Mouse (Mus musculus) gastrocnemius, postnatal 25 days (tissue): ENCODE measurements at regions not wholly inside any gene's neighbourhood (a gene's known extent, or its start where the extent isn't known, plus 50 kb on each side); places are given as distances from the start of the nearest gene placed in this dataset.

Source experiments
- DNase-seq: peaks from one replicate; pipeline ENCODE4 v3.0.0; 2022

DNA sequence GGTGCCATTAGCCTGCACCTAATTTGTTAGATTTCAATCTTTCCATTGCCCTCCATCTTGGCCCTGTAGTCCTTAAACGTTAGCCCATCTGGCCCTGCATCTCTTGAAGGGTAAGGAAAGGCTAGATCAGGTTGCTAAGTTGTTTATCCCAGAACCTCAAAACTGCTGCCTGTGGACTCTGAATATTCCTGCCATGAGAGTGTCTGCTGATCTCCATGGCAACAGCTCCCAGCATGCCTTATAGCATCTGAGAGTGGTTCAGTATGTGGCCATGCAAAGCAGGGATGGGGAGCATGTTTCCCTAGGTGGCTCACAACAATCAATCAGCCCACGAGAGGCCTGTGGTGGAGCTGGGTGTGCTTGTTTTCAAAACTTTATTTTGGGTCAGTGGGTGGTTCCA, 346.3 kb downstream of the Rps24 start:
- no peak for DNase-seq

DNA sequence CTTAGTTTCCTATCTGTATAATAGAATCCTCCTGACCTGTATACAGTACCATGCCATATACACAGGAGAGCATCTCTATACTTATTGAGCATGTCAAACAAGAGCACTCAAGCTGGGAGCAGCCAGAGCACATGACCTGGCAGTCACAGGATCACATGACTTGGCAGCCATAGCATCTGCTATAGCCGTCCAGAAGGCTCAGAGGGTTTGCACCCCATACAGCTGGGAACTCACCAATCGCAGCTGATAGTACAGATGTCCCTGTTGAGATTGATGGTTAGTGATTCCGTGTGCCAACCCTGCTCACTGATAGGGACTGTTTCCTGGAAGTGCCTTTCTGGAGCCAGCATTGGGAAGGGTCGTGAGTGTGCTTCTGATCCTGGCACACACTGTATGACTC, 351.3 kb downstream of the Rps24 start:
- no peak for DNase-seq

DNA sequence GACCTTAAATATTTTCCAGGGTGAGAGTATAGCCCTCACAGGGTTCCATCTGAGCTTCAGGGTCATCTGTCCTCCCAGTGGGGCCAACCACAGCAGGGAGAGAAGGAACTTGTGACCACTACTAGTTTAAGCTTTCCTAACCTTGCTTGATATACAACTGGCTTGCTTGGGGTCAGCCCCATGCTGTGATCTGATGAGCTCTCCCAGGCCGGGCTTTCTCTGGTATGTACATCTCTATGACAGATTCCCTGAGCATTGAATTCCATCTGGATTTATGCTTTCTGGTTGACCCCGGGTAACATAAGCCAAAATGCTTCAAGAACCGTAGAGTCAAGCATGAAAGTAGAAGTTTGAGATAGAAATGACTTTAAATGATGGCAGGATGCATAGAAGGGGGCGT, 352.1 kb downstream of the Rps24 start:
- DNase-seq: no peak

DNA sequence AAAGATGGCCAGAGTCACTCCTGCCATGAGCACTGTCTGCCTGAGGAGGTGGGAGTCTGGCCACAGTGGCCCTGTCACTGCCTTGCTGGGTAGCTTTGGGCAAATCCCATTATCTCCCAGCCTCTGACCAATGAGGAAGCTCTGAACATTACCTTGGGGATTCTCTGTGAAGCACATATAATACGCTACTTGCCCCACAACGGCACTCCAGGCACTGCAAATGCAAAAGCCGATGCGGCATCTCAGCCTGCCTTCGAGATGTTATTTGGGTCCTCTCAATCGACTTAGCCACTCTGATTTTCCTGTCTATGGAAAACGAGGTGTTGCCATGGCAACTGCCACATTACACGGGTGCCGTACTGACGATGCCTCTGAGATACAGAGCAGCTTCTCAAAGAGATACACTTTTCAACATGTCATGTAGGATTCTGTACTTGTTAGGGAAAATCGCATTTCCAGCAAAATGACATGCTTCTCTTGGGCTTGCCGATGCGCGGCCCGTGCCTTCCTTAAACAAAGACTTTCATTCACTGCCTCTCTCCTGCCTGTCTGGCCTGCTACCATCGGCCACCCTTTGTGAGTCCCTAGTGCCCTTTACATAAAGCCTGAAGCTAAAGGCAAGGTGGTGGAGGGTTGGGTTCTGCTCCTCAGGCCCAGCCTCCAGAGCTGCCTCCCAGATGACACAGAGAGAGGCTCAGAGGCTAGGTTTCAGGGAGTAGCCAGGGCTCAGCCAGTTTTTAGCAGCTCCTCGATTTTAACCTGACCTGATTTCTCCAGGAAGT, 355.0 kb downstream of the Rps24 start:
- DNase-seq: no peak

DNA sequence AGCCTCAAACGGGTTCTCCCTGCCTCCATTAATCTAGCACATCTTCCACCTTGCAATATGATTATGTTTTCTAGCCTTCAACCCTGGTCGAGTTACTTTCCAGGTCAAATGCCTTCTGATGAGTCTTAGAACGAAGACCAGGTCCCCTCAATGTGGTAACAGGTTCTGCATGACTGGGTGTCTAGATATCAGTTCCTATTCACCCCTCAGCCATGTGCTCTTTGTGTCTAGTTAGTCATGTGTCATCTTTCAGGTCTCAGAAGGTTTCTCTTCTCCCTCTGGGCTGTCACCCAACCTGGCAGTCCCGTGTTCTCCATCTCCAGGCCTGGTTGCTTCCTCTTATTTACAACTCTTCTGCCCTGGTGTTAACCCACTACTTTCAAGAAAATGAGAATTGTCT, 356.7 kb downstream of the Rps24 start:
- no peak for DNase-seq

DNA sequence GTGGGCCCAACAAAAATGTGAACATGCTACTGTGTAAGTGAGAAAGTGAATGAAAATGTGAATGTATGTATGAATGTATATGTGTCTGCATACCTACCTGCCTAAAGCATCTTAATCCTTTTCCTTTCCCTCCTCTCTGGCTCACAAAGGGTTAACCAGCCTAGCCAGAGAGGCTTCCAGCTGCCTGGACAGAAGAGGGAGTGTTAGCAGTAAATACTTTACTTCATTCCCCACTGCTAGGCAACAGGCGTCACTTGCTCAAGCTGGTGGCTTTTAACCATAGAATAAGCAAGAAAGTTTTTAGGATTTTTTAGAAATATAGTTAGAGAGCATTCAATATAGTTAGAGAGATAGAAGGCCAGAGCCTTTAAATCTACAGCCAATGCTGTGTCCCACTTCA, 363.6 kb downstream of the Rps24 start:
- no peak for DNase-seq

DNA sequence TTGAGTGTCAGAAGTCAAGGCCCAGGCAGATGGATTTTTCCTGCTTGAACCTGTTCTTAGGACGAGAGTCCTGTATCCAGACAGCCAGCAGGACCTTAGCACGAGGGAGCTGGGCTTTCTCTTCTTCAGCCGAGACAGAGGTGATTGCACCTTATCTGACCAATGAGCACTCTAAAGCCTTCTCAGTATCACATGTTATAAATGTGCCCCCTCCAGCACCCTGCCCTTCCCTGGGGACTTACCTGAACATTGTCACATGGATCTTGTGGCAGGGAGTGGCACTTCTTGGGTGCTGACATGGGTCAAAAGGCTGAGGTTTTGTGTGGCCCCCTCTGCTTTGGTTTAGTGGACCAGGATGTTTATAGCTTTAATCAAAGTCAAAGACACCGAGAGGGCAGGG, 367.5 kb downstream of the Rps24 start:
- DNase-seq: no peak

DNA sequence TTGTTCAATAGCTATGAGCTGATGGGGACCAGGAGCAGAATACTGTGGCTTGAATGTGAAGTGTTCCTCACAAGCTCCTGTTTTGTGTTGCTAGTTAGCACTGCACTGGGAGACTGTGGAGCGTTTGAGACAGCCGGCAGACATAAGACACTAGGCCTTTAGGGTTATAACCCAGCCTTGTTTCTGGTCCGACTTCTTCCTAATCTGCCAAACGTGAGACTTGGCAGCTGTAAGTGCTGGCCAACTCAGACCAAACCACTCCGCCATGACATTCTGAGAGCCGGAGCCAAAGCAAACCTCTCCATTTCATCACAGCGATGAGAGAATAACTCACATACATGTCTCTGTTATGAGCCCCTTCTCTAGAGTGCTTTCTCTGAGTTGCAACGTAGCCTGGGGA, 375.2 kb downstream of the Rps24 start:
- no peak for DNase-seq

DNA sequence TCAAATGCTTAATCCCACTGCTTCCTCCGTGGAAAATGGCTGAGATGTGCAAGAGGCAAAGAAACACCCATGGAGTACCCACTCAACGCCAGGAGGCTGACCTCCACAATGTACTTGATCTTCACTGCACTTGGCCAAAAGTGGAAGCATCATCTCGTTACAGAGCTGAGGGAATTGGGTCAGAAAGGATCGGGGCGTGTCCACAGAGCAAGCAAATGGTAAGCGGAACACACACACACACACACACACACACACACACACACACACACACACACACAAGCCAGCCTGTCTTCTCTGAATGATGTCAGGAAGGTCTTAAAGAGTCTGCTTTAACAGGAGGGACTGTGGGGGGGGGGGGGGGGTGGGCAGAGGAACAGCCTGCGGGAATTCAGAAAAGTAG, 375.7 kb downstream of the Rps24 start:
- DNase-seq: no peak

DNA sequence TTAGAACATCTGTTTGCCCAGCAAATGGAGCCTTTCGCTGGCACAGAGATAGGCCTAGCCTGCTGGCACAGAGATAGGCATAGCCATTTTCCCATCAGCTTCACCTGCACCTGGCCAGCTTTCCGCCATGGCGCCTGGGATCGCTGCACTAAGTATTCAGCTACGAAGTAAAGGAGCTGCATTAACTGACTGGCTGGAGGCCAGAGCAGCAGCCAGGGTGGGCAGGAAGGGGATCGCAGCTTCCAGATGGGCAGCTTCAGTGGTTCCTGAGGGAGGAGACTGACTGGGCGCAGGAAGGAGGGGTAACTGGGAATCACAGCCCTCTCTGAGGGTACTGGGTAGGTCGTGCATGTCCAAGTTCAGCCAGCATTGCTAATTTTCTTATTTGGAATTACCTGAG, 376.2 kb downstream of the Rps24 start:
- no peak for DNase-seq

DNA sequence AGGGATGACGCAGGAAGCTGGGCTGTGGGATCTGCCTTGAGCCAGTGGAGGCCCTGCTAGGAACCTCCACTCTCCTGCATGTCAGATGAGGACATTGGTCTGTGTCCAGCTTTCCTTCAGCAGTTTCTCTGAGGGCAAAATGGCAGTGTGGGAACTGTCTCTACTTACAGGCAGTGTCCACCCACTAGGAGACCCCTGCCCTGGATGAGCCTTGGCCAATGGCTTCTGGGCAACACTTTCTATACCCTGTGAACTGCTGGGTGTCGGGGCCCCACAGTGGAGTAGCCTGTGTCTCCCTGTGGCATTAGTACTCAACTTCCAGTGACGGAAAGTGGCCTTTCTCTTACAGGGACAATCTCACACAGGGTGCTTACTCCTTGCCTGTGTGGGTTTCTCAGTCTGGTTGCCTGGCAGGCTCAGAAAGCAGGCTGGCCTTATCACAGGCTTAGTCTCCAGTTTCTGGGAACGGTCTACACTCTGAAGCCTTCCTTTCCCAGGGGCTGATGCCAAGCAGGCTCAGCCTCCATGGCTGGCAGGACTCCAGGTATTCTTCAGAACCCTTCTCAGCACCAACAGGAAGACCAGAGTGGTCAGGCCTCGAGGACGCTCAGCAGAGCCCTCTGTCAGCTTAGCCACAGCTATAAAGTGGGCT, 378.8 kb downstream of the Rps24 start:
- no peak for DNase-seq

DNA sequence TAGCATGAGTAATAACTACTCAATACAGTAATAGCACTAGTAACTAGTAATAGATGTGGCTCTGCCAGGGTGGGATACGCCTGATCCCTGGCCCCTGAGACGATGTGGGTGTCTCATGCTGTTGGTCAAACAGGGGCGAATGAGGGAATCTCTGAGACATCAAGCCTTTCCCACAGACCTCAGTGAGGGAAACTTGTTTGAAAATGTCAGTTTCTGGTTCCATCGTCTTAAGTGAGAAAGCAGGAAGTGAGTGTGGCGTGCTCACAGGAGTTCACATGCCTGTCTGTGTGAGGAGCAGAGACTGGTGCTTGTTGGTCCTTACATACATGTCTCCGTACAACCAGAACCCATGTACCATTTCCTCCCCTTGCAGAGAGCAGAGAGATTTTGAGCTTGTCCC, 380.9 kb downstream of the Rps24 start:
- no peak for DNase-seq

DNA sequence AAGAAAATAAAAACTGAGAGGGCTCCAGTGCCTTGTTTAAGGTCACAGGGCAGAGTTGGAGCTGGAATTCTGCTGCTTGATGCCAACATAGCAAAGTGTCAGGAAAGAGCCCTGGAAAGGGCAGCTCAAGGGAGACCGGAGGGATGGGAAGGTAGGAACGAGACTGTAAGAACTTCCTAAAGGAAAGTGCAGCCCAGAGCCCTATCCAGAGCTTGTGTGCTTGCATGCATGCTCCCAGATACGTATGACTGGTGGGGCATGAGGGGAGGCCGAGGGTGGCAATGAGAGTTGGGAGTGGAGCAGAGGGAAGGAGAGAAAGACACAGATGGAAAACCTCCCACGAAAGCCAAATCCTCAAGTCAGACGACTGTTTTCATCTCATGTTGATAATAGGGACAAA, 381.8 kb downstream of the Rps24 start:
- no peak for DNase-seq

DNA sequence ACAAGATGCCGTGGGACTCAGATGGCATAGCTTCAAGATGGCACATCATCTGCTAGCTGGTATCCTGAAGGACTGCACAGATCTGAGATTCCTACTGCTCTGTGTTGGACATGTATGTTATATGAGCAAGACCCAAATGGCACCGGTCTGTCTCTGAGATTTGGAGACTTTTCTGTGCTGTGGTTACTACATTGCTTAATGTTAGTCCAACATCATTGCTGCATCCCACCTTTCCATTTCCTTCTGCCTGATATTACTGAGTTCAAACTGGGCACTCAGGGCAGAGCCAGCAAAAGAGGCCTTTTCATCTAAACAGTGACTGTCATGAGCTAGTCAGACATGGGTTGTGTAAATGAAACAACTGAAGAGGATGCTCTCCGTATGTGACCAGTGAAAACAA, 383.3 kb downstream of the Rps24 start:
- DNase-seq: no peak

DNA sequence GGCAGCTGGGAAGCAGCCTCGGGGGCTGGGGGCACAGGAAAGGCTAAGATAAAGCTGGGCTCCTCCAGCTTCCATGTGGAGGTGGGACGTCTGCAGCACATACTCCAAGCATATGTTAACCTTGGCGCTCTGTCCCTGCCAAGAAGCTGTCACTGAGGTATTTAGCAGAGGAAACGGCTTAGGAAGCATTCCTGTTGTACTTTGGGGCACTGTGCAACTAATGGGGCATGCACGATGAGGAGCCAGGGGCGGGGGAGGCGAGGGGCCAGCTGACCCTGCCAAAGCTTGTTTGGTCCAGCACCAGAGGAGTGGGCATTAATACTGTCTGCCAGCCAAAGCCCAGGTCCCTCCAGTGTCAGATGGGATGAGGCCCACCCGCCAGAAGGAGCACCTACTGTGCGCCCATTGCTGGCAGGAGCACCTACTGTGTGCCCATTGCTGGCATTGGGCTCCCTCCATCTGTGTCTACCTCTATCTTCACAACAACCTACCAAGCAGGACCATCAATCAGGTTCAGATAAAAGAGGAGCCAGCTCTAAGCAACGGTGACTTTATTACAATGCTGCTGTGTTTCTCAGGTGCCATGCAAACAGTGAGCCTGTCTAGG, 384.6 kb downstream of the Rps24 start:
- DNase-seq: no peak

DNA sequence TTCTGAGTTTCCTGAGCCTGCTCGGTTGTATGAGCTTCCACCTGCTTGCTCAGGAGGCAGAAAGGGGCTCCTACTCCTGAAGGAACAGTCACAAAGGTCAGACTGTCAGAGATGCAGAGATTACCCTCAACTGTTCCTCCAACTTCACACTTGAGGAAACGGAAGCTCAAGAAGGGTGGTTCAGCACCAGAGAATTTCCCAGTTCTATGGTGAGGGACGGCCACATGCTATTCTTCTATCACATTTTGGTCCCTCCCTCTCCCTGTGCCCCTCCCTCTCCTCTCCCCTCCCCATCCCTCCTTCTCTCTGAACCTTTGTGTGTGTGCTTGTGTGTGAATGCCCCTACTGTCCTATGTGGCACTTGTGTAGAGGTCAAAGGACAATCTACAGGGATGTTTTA, 386.0 kb downstream of the Rps24 start:
- no peak for DNase-seq

DNA sequence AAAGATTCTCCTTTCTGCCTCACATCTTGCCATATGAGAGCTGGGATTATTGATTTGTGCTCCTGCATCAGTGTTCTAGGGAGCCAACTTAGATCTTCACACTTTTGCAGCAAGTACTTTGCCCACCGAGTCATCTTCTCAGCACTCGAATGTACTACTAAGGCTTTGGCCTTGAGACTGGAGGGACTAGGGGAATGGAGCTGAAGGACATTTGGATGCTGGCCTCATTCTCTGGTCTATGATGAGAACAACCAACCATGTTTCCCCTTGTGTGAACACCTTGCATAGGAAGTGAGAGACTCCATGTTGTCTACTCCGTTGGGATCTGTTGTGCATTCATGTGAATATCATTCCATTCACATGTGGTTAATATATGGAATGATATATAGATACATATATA, 386.5 kb downstream of the Rps24 start:
- no peak for DNase-seq

DNA sequence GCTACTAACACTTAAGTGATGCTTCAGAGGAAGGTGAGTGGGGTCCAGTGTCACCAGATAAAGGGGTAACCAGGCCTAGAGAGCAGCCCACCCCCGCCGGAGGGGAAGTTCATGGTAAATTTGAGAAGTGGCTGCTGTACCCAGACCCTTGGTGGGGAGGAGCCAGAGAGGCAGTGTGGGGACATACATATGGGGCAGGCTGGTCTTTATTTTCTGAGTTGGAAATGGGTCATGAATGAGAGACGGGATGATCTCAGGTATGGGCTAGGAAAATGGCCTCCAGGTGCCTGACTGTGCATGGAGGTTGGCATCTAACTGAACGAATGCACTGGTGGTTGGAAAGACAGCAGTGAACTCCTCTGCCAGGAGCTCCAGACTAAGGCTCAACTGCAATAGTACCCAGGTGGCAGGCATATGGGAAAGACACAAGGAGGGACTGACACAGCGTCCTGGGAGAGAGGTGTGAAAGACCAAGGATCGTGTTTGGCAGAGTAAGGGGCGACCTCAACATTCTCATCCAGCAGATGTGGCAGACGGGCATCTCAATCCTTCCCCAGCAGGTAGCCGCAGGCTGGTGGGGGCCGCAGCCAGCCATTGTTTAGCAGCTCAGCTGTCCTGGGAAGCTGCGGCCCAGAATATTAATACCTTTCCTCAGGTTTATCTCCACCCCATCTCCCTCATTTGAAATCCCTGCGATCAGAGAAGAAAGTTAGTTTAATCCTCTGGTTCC, 387.7 kb downstream of the Rps24 start:
- no peak for DNase-seq

DNA sequence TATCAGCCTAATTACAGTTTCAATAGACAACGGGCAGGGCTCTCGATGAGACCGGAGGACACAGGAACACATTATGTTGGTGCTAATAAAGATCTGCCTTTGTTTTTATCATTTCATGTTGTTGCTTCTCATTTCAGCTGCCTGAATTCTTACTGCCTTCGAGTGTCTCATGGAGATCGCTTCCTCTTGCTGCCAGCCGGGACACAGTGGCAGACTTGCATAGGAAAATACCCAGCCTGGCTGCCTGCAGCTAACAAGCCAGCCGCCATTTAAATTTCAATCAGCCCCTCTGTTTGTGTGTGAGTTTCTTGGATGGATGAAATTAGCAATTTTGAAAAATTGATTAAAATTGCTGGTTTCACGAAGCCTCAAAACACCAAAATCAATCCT, 388.2 kb downstream of the Rps24 start:
- no peak for DNase-seq

DNA sequence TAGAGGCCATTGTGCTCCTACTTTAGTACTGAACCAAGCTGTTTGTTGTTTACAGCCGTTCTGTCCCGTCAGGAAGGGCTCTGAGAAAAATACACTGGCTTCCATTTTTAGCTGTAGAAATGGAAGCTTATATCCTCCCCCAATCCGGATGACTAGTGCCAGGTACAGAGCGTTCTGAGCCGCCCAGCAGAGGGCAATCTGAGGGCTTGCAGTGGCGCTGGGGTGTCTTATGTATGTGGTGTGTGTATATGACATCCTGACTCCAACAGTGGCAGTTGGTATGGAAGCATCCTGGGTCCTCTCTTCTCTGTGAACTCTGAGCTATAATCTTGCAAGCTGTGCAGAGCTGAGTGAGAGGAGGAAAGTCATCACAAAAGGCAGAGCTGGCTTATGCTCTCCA, 389.0 kb downstream of the Rps24 start:
- no peak for DNase-seq

DNA sequence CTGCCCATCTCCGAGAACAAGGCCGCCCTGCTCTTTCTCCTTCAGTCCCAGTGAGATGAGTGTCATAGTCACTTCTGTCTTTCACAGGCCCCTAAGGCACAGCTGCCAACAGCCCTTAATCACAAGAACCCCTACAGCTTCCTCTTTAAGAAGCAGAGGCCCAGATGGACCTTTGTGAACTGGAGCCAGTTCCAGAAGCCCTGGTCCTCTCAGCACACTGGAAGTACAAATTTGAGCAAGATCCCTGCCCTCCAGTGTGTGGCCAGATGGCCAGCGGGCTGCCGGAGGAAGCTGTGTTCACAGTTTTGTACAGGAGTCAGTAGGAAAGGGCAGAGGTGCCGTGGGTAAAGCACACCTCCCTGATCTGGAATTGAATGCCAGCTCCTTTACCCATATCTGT, 389.6 kb downstream of the Rps24 start:
- DNase-seq: no peak

DNA sequence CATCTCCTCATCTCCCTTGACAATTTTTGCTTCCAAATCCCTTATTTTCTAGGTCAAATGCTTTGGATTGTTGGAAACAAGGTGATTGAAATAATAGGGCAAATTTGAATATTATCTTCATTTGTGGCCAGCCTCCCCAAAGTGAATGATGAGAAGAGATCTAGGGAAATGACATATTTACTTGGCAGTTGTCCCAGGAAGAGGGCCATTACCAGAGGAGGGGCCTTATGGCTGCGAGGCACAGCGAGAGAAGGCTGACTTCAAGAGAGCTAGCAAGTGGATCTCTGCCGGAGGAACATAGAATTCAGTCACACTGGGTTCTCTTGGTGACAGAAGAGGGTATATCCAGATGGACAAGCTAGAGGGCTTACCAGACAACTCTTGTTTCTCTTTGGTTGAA, 390.9 kb downstream of the Rps24 start:
- no peak for DNase-seq

DNA sequence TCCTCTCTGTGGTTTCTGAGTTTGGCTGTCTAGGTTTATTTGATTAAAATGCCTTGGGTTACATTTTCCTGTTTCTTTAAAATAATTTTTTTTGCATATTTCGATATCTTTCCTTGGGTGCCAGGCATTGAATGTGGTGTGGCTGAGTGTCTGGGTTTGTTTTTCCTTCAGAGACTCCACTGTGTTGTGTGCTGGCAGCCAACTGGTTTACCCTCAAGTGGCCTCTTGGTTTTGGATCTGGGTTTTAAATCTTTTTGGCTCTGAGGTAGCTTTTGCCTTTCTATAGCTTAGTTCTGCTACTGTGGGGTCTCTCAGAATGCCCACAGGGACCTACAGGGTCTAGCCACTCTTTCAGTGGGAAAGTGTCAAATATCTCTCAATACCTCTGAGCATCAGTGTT, 399.2 kb downstream of the Rps24 start:
- DNase-seq: no peak
